Mouse (Mus musculus) stomach, embryonic 14.5 days (tissue): ENCODE results near the gene Gucd1. TPM values are rescaled to one million over a fixed set of nuclear protein-coding genes. Genes with fewer than 3 reads are reported as not detected.
"Not testable (repeated sequence)": the region's sequence is repeated elsewhere in the genome, so short reads cannot be mapped to it uniquely, and the experiment has no call there.

Source experiments
- ATAC-seq: fragments of 200-750 bp; cut with Nextera tagmentation; 2 replicates; pipeline ENCODE4 v1.8.0; 2017; ENCODE audit warnings: low read depth, moderate TSS enrichment; ENCODE audit not compliant: insufficient number of reproducible peaks, insufficient read depth, low FRiP score
- H3K27ac ChIP-seq: fragments of 300-500 bp; sonication (generic); 2 replicates; pipeline ENCODE4 v1.5.1; 2014; ENCODE audit warnings: mild to moderate bottlenecking, low read length, moderate library complexity, mixed read lengths
- H3K27me3 ChIP-seq: fragments of 300-500 bp; sonication (generic); 2 replicates; pipeline ENCODE4 v1.6.1; 2014; ENCODE audit warnings: low read length, control low read depth, mixed read lengths; ENCODE audit not compliant: control insufficient read depth, insufficient read depth
- H3K36me3 ChIP-seq: fragments of 300-500 bp; sonication (generic); 2 replicates; pipeline ENCODE4 v1.6.1; 2014; ENCODE audit warnings: mild to moderate bottlenecking, control low read depth, low read length, moderate library complexity, mixed read lengths; ENCODE audit not compliant: control insufficient read depth, insufficient read depth
- H3K4me1 ChIP-seq: fragments of 300-500 bp; sonication (generic); 2 replicates; pipeline ENCODE4 v1.6.1; 2014; ENCODE audit warnings: low read length, control low read depth, mixed read lengths; ENCODE audit not compliant: control insufficient read depth, insufficient read depth
- H3K4me2 ChIP-seq: fragments of 300-500 bp; sonication (generic); replicated peaks from 2 replicates; pipeline ENCODE4 v1.6.1; 2014; ENCODE audit warnings: low read depth, low read length, control low read depth
- H3K4me3 ChIP-seq: fragments of 300-500 bp; sonication (generic); 2 replicates; pipeline ENCODE4 v1.5.1; 2014; ENCODE audit warnings: low read depth, low read length, control low read depth
- H3K9ac ChIP-seq: fragments of 300-500 bp; sonication (generic); replicated peaks from 2 replicates; pipeline ENCODE4 v1.6.1; 2014; ENCODE audit warnings: low read depth, mild to moderate bottlenecking, control low read depth, low read length, moderate library complexity, mixed read lengths
- H3K9me3 ChIP-seq: fragments of 300-500 bp; sonication (generic); 2 replicates; pipeline ENCODE4 v1.6.1; 2016; ENCODE audit warnings: low read depth, low read length, control low read depth; ENCODE audit not compliant: control insufficient read depth
- WGBS: fragments of 180-500 bp; shearing (Covaris S2); extraction: QIAGEN DNeasy Blood & Tissue Kit; methylation state at CpG from one replicate; pipeline ENCODE4 v1.1.7; 2014; 5-methylcytosine and 5-hydroxymethylcytosine counted together
- polyA plus RNA-seq: library from polyadenylated mRNA; unstranded; fragments of >200 nt; fragmentation: Nextera tagmentation; extraction: Ambion mirVana; gene quantifications from 2 replicates; pipeline ENCODE4 v1.2.1, GENCODE M21; 2014

The Gucd1 gene
- polyA plus RNA-seq, 1 experiment from 2014 or later, result 29.9 TPM

DNA sequence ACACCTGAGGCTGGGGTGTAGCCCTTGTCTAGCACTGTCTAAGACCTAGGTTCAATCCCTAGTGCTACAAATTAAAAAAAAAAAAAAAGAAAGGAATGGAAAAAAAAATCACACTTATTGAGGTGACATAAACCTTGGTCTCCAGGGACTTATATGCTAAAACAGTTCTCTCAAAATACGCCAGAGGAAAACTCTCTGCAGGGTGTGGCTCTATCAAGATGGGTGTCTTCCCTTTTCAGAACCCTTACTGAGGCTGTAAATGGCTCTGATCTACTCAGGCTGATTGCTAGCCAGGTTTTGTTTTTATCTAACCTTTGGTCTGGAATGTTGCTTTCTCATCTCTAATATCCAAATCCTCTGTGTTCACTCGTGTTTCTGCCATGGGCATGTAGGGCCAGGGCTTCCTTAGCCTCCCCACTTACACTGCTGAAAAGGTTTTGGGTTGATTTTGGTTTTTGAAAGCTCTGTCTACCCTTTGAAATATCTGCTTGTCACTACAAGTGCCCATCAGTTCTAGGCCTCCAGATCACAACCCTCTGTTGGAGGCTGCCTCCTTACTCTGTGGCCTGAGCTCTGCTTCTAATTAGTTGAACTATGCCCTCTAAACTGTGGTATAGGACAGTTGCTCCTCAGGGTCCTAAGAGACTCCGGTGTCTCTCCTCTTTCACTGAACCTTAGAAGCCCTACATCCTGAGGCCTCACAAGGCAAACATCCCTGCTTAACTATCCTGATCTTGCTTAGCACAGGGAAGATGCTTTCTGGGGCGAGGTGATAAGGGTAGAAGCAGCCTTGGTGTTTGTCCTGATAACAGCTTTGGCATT lies 2.3 kb downstream of the Gucd1 start:
- Histone ChIP-seq H3K27ac (no peak overlapping the region), H3K9me3 (no peaks in the 10 kb centered on the region), H3K36me3 (peaks cover 17% of the 10 kb centered on the region), H3K9ac (no peak overlapping the region), H3K4me1 (peaks cover 18% of the 10 kb centered on the region), H3K4me3 (no peak overlapping the region), H3K27me3 (no peaks in the 10 kb centered on the region), H3K4me2 (peak overlapping the region; percentile 67; the same call in 1 of the 2 replicates)
- WGBS, result 77% methylated on average over 4 of the region's 4 CpGs
- ATAC-seq, result no peak

GRCm38 (mm10) chr10:75514361-75514760 lies 3.4 kb downstream of the Gucd1 start:
- Histone ChIP-seq H3K27me3 (no peaks in the 10 kb centered on the region), H3K4me3 (no peak overlapping the region), H3K4me1 (peaks cover 18% of the 10 kb centered on the region), H3K36me3 (peaks cover 16% of the 10 kb centered on the region), H3K27ac (no peak overlapping the region), H3K4me2 (no peak overlapping the region), H3K9ac (no peak overlapping the region), H3K9me3 (no peaks in the 10 kb centered on the region)
- 79% methylated on average over 7 of the region's 7 CpGs for WGBS
- no peak for ATAC-seq

DNA sequence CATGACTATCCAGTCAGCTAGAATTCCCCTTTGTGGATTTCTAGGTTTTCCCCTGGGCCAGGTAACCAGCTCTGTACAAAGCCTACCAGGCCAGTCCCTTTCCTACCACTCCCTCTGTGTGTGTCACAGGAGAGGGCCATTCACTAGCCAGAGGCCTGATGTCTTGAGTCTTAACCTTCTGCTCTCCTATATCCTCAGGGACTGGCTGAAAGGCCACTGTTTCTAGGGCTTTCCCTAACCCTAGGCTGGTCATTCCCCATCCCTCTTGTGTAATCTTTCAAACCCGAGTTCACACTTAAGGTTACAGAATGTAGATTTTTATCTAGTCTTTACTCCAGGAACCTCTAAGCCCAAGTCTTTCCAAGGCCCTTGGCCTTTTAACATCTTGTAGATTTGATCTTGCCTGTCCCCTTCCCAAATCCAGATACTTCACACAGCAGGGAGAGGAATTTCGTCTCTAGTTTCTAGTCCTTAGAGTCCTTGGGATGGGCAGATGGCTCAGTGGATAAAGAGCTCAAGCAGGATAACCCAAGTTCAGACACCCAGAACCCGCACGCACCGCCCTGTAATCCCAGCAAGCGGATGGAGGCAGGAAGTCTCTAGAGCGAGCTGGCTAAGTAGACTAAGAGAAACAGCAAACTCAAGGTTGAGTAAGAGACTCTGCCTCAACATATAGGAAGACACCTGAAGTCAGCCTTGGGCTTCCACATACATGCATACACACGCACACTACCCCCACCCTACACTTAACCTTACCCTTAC lies 4.3 kb downstream of the Gucd1 start:
- H3K27ac ChIP-seq, result no peak overlapping the region

DNA sequence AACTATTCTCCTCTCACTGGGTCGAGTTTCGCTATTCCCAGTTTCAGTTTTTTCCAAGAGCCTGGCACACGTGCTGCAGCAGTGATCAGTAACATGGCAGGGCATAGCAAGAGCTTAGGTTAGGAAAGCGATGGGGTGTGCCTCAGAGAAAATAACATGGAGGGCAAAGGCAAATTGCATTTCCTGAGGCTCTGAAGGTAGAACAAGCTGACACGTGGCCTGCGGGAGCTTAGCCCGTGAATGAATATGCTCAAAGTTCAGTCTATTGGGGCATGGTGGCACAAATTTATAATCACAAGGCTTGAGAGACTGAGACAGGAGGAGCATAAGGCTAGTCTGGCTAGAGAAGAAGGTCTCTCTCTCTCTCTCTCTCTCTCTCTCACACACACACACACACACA lies 5.0 kb downstream of the Gucd1 start:
- H3K4me1 ChIP-seq, result peaks cover 12% of the 10 kb centered on the region
- 89% methylated on average over 7 of the region's 7 CpGs for WGBS
- H3K4me3 ChIP-seq, result no peak overlapping the region
- no peak for ATAC-seq
- H3K27ac ChIP-seq, result no peak overlapping the region
- H3K36me3 ChIP-seq, result peaks cover 28% of the 10 kb centered on the region
- H3K9ac ChIP-seq, result no peak overlapping the region
- H3K4me2 ChIP-seq, result no peak overlapping the region
- no peaks in the 10 kb centered on the region for H3K9me3 ChIP-seq
- H3K27me3 ChIP-seq, result no peaks in the 10 kb centered on the region

More for the DNA sequence above, 4.3 kb downstream of the Gucd1 start:
- Histone ChIP-seq H3K4me1 (peaks cover 12% of the 10 kb centered on the region), H3K9ac (no peak overlapping the region), H3K36me3 (peaks cover 23% of the 10 kb centered on the region), H3K4me2 (no peak overlapping the region), H3K4me3 (no peak overlapping the region), H3K27me3 (no peaks in the 10 kb centered on the region), H3K9me3 (no peaks in the 10 kb centered on the region)
- 88% methylated on average over 8 of the region's 8 CpGs for WGBS
- no peak for ATAC-seq

GRCm38 (mm10) chr10:75511897-75512296 lies 5.9 kb downstream of the Gucd1 start:
- no peaks in the 10 kb centered on the region for H3K9me3 ChIP-seq
- no peak for ATAC-seq
- H3K27me3 ChIP-seq, result no peaks in the 10 kb centered on the region
- 92% methylated on average over 7 of the region's 7 CpGs for WGBS
- no peak overlapping the region for H3K9ac ChIP-seq
- H3K27ac ChIP-seq, result no peak overlapping the region
- H3K36me3 ChIP-seq, result peaks cover 32% of the 10 kb centered on the region
- H3K4me2 ChIP-seq, result no peak overlapping the region
- no peak overlapping the region for H3K4me3 ChIP-seq
- peaks cover 12% of the 10 kb centered on the region for H3K4me1 ChIP-seq

GRCm38 (mm10) chr10:75511060-75511459 lies 6.7 kb downstream of the Gucd1 start:
- no peak overlapping the region for H3K27ac ChIP-seq
- peaks cover 36% of the 10 kb centered on the region for H3K36me3 ChIP-seq
- no peak overlapping the region for H3K9ac ChIP-seq
- H3K9me3 ChIP-seq, result no peaks in the 10 kb centered on the region
- no peak overlapping the region for H3K4me3 ChIP-seq
- no peak for ATAC-seq
- H3K4me2 ChIP-seq, result no peak overlapping the region
- 83% methylated on average over 9 of the region's 9 CpGs for WGBS
- H3K27me3 ChIP-seq, result no peaks in the 10 kb centered on the region
- H3K4me1 ChIP-seq, result peaks cover 7% of the 10 kb centered on the region

GRCm38 (mm10) chr10:75510446-75510845 lies 7.3 kb downstream of the Gucd1 start:
- WGBS, result 98% methylated on average over 7 of the region's 7 CpGs
- H3K36me3 ChIP-seq, result peaks cover 36% of the 10 kb centered on the region
- no peak overlapping the region for H3K27ac ChIP-seq

DNA sequence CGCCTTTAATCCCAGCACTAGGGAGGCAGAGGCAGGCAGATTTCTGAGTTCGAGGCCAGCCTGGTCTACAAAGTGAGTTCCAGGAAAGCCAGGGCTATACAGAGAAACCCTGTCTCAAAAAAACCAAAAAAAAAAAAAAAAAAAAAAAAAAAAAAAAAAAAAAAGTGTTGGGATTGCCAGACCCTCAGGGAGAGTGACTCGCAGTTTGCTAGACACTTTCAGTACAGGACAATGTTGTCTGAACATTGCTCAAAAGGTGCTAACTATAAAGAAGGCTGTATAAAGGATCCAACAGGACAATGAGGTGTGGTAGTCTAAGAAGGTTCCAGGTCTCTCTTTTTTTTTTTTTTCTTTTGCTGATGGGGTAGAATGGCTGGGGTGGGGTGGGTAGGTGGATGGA lies 11.8 kb downstream of the Gucd1 start:
- H3K4me1 ChIP-seq, H3K9ac ChIP-seq, ATAC-seq, H3K9me3 ChIP-seq, H3K27ac ChIP-seq, H3K4me2 ChIP-seq, H3K27me3 ChIP-seq, H3K4me3 ChIP-seq: not testable (repeated sequence)
- 87% methylated on average over 3 of the region's 3 CpGs for WGBS
- peaks cover 30% of the 10 kb centered on the region for H3K36me3 ChIP-seq

More at GRCm38 (mm10) chr10:75510446-75510845, 7.3 kb downstream of the Gucd1 start:
- ATAC-seq, result no peak
- no peak overlapping the region for H3K4me3 ChIP-seq
- H3K9me3 ChIP-seq, result no peaks in the 10 kb centered on the region
- H3K27me3 ChIP-seq, result no peaks in the 10 kb centered on the region
- H3K9ac ChIP-seq, result no peak overlapping the region
- peaks cover under 1% of the 10 kb centered on the region; the same call in 1 of the 2 replicates for H3K4me1 ChIP-seq
- no peak overlapping the region for H3K4me2 ChIP-seq
